Mouse (Mus musculus) v-Abl transformed pro-B cells (cell line): ENCODE measurements at regions not wholly inside any gene's neighbourhood (a gene's known extent, or its start where the extent isn't known, plus 50 kb on each side); places are given as distances from the start of the nearest gene placed in this dataset.

Experiments used
- in situ Hi-C, 2 experiments: fragments of 400-800 bp; cut with MboI; formaldehyde crosslinking; loops; one replicate each; pipeline ENCODE4 v1.15.1; 2025; ENCODE audit not compliant: unreplicated experiment in 2 of 2

GRCm38 (mm10) chr17:49377626-49378025, 50.5 kb upstream of the Mocs1 start:
- in situ Hi-C loops, result loop anchor here in 1 of 2 experiments (25.0 kb wide), 1 partner anchor 1565 kb away; no protein-coding TSS in a partner anchor
